Mouse (Mus musculus) intestine, postnatal 0 days (tissue): ENCODE data around the gene Timm10. TPM values are rescaled to one million over a fixed set of nuclear protein-coding genes. Genes with fewer than 3 reads are reported as not detected.

Experiments used
- ATAC-seq: fragments of 200-750 bp; cut with Nextera tagmentation; 2 replicates; pipeline ENCODE4 v1.8.0; 2017; ENCODE audit warnings: mild to moderate bottlenecking, moderate TSS enrichment, moderate library complexity
- H3K27ac ChIP-seq: fragments of 300-500 bp; sonication (generic); 2 replicates; pipeline ENCODE4 v1.5.1; 2014; ENCODE audit warnings: mild to moderate bottlenecking, low read depth, low read length, moderate library complexity
- H3K27me3 ChIP-seq: fragments of 300-500 bp; sonication (generic); replicated peaks from 2 replicates; pipeline ENCODE4 v1.6.1; 2014; ENCODE audit warnings: low read length, mixed read lengths; ENCODE audit not compliant: control insufficient read depth, insufficient read depth
- H3K36me3 ChIP-seq: fragments of 300-500 bp; sonication (generic); 2 replicates; pipeline ENCODE4 v1.6.1; 2014; ENCODE audit warnings: mild to moderate bottlenecking, moderate library complexity; ENCODE audit not compliant: control insufficient read depth, insufficient read depth
- H3K4me1 ChIP-seq: fragments of 300-500 bp; sonication (generic); replicated peaks from 2 replicates; pipeline ENCODE4 v1.6.1; 2014; ENCODE audit warnings: antibody characterized with exemption, low read length, mixed read lengths; ENCODE audit not compliant: control insufficient read depth, insufficient read depth
- H3K4me2 ChIP-seq: fragments of 300-500 bp; sonication (generic); replicated peaks from 2 replicates; pipeline ENCODE4 v1.6.1; 2014; ENCODE audit warnings: low read depth, mild to moderate bottlenecking, moderate library complexity
- H3K4me3 ChIP-seq: fragments of 300-500 bp; sonication (generic); 2 replicates; pipeline ENCODE4 v1.5.1; 2014; ENCODE audit warnings: low read depth, low read length
- H3K9ac ChIP-seq: fragments of 300-500 bp; sonication (generic); 2 replicates; pipeline ENCODE4 v1.6.1; 2014; ENCODE audit warnings: mild to moderate bottlenecking, low read depth, low read length
- H3K9me3 ChIP-seq: fragments of 300-500 bp; sonication (generic); 2 replicates; pipeline ENCODE4 v1.6.1; 2016; ENCODE audit warnings: mixed run types; ENCODE audit not compliant: control insufficient read depth
- CTCF ChIP-seq: sonication (generic); IDR thresholded peaks from 2 replicates; pipeline ENCODE4 v1.5.1; 2016; ENCODE audit warnings: low read depth, mild to moderate bottlenecking, control low read depth, antibody characterized with exemption, moderate library complexity
- WGBS: fragments of 180-500 bp; shearing (Covaris S2); extraction: QIAGEN DNeasy Blood & Tissue Kit; methylation state at CpG from one replicate; pipeline ENCODE4 v1.1.7; 2014; 5-methylcytosine and 5-hydroxymethylcytosine counted together
- polyA plus RNA-seq: library from polyadenylated mRNA; unstranded; fragments of >200 nt; fragmentation: Nextera tagmentation; extraction: Ambion mirVana; gene quantifications from 2 replicates; pipeline ENCODE4 v1.2.1, GENCODE M21; 2015

Timm10 gene
- polyA plus RNA-seq, 1 experiment from 2014 or later, result 59.2 TPM

- Histone ChIP-seq H3K9ac (no peak overlapping the region), H3K4me3 (no peak overlapping the region), H3K4me1 (no peaks in the 10 kb centered on the region), H3K9me3 (no peaks in the 10 kb centered on the region), H3K27ac (no peak overlapping the region), H3K36me3 (peaks cover 18% of the 10 kb centered on the region), H3K4me2 (no peak overlapping the region), H3K27me3 (0 out of 2 replicates have a peak, but pooled peaks cover under 1% of the 10 kb centered on the region)
- ATAC-seq, result no peak
- no peak for TF ChIP-seq CTCF
- WGBS, result 79% methylated on average over 7 of the region's 7 CpGs
Measured at GRCm38 (mm10) chr2:84859991-84860780, 33.4 kb downstream of the Timm10 start.

- Histone ChIP-seq H3K27ac (no peak overlapping the region), H3K4me2 (no peak overlapping the region), H3K4me1 (0 out of 2 replicates have a peak, but pooled peaks cover 2% of the 10 kb centered on the region), H3K9ac (no peak overlapping the region), H3K27me3 (peaks cover 13% of the 10 kb centered on the region), H3K36me3 (peaks cover 18% of the 10 kb centered on the region), H3K4me3 (no peak overlapping the region), H3K9me3 (no peaks in the 10 kb centered on the region)
- WGBS, result 85% methylated on average over 3 of the region's 3 CpGs
- no peak for ATAC-seq
- no peak for TF ChIP-seq CTCF
Measured at GRCm38 (mm10) chr2:84861430-84861829, 34.6 kb downstream of the Timm10 start.

- H3K4me2 ChIP-seq, result no peak overlapping the region
- ATAC-seq, result no peak
- TF ChIP-seq CTCF, result no peak
- H3K9ac ChIP-seq, result no peak overlapping the region
- H3K4me3 ChIP-seq, result no peak overlapping the region
- peaks cover 18% of the 10 kb centered on the region for H3K36me3 ChIP-seq
- H3K9me3 ChIP-seq, result no peaks in the 10 kb centered on the region
- peaks cover 21% of the 10 kb centered on the region for H3K27me3 ChIP-seq
- WGBS, result 84% methylated on average over 3 of the region's 3 CpGs
- 0 out of 2 replicates have a peak, but pooled peaks cover 2% of the 10 kb centered on the region for H3K4me1 ChIP-seq
- H3K27ac ChIP-seq, result no peak overlapping the region
Measured at GRCm38 (mm10) chr2:84862231-84862630, 35.4 kb downstream of the Timm10 start.

GRCm38 (mm10) chr2:84865616-84866571 lies 39.1 kb downstream of the Timm10 start:
- Histone ChIP-seq H3K4me3 (peak overlapping the region; percentile 32), H3K36me3 (peaks cover 9% of the 10 kb centered on the region; the same call in 1 of the 2 replicates), H3K27ac (no peak overlapping the region), H3K4me2 (peak overlapping the region; percentile 62), H3K4me1 (0 out of 2 replicates have a peak, but pooled peaks cover 2% of the 10 kb centered on the region), H3K9ac (no peak overlapping the region), H3K9me3 (no peaks in the 10 kb centered on the region), H3K27me3 (peaks cover 51% of the 10 kb centered on the region)
- 2% methylated on average over 44 of the region's 47 CpGs for WGBS
- no peak for ATAC-seq
- peak; percentile 86 for TF ChIP-seq CTCF

- Histone ChIP-seq H3K4me3 (no peak overlapping the region), H3K27ac (no peak overlapping the region), H3K27me3 (peaks cover 78% of the 10 kb centered on the region), H3K9me3 (no peaks in the 10 kb centered on the region), H3K36me3 (no peaks in the 10 kb centered on the region), H3K4me1 (peaks cover 2% of the 10 kb centered on the region; the same call in 1 of the 2 replicates), H3K4me2 (no peak overlapping the region), H3K9ac (no peak overlapping the region)
- 15% methylated on average over 5 of the region's 5 CpGs for WGBS
- ATAC-seq, result 0 out of 2 replicates have a peak, but pooled peaks have one; percentile 17
- TF ChIP-seq CTCF, result peak; percentile 90
Measured at GRCm38 (mm10) chr2:84868521-84868943, 41.7 kb downstream of the Timm10 start.

- Histone ChIP-seq H3K27ac (no peak overlapping the region), H3K4me1 (peaks cover 2% of the 10 kb centered on the region; the same call in 1 of the 2 replicates), H3K9ac (no peak overlapping the region), H3K4me3 (no peak overlapping the region), H3K4me2 (no peak overlapping the region), H3K27me3 (peaks cover 82% of the 10 kb centered on the region), H3K9me3 (no peaks in the 10 kb centered on the region), H3K36me3 (no peaks in the 10 kb centered on the region)
- 67% methylated on average over 2 of the region's 2 CpGs for WGBS
- no peak for TF ChIP-seq CTCF
- ATAC-seq, result no peak
Measured at GRCm38 (mm10) chr2:84868977-84869376, 42.2 kb downstream of the Timm10 start.
